Mouse (Mus musculus) embryonic fibroblast, embryonic 13.5 days (primary cell): Measurements from ENCODE around the gene Svs5.

Experiments used
- CTCF ChIP-seq: IDR thresholded peaks from 2 replicates; pipeline ENCODE4 v1.5.1; 2011; ENCODE audit warnings: mild to moderate bottlenecking, control low read depth, low read length, moderate library complexity, borderline replicate concordance; ENCODE audit not compliant: insufficient read depth
- POLR2A ChIP-seq: IDR thresholded peaks from 2 replicates; pipeline ENCODE4 v1.6.1; 2011; ENCODE audit warnings: low read depth, mild to moderate bottlenecking, control low read depth, low read length, moderate library complexity

DNA sequence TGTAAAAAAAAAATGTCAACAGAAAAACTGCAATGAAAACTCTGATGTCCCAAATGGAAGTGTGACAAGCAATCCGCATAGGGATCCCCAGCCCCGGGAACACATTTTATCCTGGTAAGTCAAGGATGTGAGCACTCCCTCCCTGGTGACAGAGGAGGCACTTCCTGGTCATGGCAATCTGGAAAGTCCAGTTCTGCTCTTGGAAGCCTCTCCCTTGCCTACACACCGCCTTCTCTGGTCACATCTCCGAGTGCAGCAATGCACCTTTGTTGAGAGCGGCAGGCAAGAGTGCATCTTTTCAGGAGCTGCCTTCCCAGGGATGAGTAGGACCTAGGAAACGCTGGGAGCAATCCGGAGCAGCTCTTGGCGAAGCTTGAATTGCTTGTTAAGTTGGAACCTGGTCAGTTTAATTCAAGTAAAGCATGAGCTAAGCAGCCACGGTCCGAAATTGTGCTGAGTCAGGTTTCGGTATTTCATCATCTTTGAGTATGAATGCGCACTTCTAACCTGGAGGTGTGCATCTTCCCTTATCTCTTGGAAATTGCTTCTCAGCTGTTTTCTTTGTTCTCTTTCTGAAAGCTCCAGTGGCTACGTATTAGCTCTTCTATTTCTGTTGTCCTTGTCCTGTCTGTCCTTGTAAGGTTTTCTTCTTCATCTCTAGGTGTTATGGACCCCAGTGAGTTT is 28.6 kb downstream of the Svs5 start:
- TF ChIP-seq POLR2A (no peak), CTCF (no peak)
